Mouse (Mus musculus): ENCODE data around the gene Ctla4.

Ctla4 gene

DNA sequence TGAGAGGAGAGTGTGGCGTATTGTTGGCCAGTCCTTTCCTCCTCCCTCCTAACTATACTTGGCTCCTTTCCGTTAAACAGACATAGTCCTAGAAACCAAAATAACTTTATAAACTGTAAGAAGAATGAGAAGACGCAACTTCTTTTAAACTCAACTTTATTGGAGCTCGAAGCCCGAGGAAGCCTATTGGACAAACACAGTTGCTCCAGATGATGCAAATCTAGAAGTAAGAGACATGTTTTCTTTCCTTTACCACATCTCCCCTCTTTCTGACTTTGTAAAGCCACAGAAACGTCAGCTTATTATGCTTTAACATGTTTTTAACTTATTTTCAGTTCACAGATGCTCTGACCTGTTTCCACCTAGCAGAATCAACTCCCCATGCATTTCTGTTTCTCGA lies at the start of gene Ctla4:
TSS of gene Ctla4 (plus strand) at position 20 of the 400 bp plus-strand sequence.
- DNase-seq (ENCODE audit: extremely low spot score): no peak

DNA sequence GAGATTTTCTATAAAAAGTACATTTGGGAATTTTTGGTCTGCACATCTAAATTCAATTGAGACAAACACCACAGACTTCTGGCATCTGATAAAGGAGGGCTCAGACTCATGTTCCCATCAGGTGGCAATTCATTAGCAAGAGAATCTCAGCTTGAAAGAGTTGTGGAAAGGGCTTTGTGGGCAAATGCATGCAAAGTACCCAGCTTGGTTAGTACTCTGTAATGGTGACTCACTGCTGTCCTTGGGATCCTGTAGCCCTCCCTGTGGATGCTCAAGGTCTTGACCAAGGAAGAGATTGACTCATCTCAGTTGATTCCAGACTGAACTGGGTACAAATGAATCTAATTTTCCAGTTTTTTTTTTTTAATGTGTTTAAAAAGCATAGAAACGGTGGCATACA lies 47.6 kb upstream of the Ctla4 start:
- DNase-seq (ENCODE audit: extremely low spot score): no peak

- DNase-seq (ENCODE audit: extremely low spot score): no peak
Observed at GRCm38 (mm10) chr1:60845318-60846060, 41.3 kb upstream of the Ctla4 start.

GRCm38 (mm10) chr1:60846616-60847275 lies 40.1 kb upstream of the Ctla4 start:
- DNase-seq (ENCODE audit: extremely low spot score): no peak

- DNase-seq (ENCODE audit: extremely low spot score): no peak
Observed at GRCm38 (mm10) chr1:60849112-60849511, 37.7 kb upstream of the Ctla4 start.

DNA sequence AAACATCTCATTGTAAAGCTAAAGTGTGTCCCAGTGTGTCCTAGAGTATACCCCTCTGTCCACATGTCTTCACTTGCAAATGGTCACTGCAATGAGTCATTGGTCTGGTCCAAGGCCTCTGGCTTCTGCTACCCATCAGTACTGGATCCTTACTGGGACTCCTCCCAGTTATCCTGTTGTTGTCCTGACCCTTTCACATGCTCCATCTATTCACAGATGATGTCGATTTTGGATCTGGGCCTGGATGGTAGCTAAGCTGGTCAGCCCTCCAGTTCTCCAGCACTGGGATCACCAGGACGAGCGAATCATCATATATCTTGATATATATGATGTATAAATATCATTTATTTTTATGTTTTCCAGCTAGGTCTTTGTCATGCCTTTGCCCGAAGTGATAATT lies 37.0 kb upstream of the Ctla4 start:
- DNase-seq (ENCODE audit: extremely low spot score): no peak

DNA sequence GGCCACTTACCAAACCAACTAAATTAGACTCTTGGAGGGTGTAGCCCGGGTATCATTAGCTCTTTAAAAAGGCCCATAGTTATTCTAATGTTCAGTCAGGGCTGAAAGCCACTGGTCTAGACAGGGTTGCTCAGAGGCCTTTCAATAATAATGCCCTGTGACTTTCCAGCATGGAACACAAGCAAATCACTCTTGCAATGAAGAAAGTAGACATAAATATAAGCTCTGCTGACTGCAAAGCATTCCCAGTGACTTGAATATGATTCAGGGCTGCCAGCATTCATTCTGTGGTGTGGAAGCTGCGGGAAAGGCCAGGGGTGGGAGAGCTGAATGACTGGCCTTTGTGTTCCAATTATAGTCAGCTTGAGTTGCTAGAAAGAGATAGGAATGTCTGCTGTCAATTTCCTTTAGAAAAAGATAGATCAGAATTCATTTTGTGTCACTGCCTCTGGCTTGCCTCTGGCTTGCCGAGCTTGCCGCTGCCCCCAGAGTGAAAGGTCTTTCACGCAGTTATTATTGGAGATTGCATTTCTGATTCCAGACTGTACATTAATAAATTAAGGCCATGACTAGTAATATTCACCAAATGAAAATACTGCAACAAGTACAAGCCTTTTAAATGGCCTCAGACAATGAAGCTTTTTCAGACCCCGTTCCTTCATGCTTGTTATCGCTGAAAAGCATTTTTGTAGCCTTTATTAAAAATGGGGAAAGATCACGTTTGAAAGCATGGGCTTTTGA lies 35.6 kb upstream of the Ctla4 start:
- DNase-seq (ENCODE audit: extremely low spot score): peak; percentile 45

- DNase-seq (ENCODE audit: extremely low spot score): no peak
Observed at GRCm38 (mm10) chr1:60852075-60852769, 34.6 kb upstream of the Ctla4 start.

- DNase-seq (ENCODE audit: extremely low spot score): no peak
Observed at GRCm38 (mm10) chr1:60852770-60853147, 34.0 kb upstream of the Ctla4 start.

DNA sequence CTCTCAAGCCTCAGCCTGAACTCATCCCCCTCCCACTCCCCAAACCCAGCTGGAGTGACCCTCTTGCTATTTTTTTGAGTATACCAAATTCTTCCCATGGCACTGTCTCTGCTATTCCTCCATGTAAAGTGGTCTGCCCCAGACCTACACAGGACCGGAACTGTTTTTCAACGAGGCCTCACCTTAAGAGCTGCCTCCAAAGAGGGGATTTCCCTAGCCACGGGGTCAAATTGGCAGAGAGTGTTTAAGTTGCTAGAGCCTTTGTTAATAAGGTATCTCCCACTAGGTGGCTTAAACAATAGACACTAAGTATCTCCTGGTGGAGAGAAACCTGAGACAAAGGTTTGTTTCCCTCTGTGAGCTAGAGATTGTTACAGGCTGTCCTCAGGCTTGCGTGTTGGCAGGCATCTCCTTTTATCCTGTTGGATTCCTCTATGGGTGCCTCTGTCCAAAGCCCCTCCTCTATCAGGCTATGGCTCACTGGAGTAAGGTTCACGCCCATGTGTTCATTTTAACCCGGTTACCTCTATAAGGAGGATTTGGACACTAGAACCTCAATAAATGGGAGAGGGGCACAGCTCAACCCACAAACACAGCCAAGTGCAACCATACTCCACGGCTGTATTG lies 33.4 kb upstream of the Ctla4 start:
- DNase-seq (ENCODE audit: extremely low spot score): no peak

GRCm38 (mm10) chr1:60853991-60854390 lies 32.8 kb upstream of the Ctla4 start:
- DNase-seq (ENCODE audit: extremely low spot score): no peak

GRCm38 (mm10) chr1:60857351-60858220 lies 29.2 kb upstream of the Ctla4 start:
- no peak for DNase-seq (ENCODE audit: extremely low spot score)

DNA sequence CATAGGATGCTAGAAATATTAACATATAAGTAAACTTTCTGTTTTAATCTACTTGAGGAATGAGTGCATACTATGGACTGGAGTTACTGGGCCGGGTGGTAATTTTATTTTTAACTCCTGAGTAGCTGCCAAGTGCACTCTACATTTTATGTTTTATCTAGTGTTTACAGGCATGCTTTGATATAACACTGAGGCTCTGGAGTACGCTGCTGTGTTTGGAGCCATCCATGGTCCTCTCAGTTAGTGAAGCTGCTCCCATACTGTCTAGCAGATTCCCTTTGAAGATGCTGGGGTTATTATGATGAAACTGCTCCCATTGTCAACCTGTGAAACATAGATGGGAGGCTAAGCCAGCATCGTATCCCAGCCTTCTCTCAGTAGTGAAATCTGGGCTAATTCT lies 27.6 kb upstream of the Ctla4 start:
- no peak for DNase-seq (ENCODE audit: extremely low spot score)

DNA sequence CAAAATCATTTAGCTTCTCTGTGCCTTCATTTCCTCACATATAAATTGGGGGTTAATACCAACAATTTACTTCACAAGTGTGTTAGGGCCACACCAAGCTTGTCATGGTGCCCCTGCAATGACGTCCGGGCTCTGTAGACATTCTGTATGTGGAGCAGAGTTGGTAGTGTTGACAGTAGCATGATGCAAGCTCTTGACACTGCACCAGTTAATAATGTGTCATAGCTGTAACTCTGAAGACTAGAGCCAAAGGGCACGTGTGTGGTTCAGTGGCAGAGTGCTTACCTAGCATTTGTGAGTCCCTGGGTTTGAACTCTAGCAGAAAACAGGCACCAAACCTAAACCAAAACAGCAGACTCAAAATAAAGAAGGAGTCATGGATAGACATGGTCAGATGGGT lies 27.0 kb upstream of the Ctla4 start:
- no peak for DNase-seq (ENCODE audit: extremely low spot score)

- peak; percentile 69 for DNase-seq (ENCODE audit: extremely low spot score)
Observed at GRCm38 (mm10) chr1:60860357-60860946, 26.3 kb upstream of the Ctla4 start.

GRCm38 (mm10) chr1:60860955-60861354 lies 25.8 kb upstream of the Ctla4 start:
- no peak for DNase-seq (ENCODE audit: extremely low spot score)

DNA sequence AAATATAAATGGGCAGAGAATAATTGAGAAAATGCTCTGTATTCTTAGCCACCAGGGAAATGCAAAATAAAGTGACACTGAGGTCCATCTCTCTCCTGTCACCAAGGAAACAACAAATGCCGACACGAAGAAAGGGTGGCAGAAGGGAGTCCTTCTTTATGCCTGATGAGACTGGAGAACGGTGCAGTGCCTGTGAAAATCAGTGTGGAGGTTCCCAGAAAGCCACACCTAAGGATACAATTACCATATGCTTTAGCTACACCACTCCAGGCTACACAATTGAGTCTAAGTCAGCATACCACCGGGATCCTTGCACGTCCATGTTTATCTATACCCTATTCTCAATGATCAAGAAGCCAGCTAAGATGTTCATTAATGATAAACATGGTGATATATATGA lies 25.4 kb upstream of the Ctla4 start:
- no peak for DNase-seq (ENCODE audit: extremely low spot score)

GRCm38 (mm10) chr1:60862510-60862909 lies 24.3 kb upstream of the Ctla4 start:
- DNase-seq (ENCODE audit: extremely low spot score): no peak

DNA sequence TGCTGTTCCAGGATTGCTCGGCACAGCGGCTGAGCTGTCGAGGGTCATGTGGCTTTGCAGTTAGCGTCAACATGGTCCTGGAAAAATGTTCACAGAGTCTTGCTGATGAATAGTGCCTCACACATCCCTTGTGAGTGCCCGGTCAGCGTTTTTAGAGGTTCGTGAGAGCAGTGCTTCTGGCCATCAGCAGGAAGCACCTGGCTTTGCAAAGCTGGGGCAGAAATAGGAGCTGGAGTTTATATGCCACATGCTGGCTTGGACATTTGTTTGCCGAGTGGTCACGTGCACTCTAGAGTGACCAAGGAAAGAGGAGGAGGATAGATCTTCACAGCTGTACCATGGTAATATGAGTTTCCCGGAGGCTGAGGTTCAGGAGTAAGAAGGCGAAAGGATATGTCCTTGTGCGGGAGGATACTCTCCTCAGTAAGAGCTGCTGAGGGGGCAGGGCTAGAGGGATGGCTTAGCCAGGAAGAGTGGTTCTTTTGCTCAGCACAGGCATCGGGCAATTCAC lies 23.8 kb upstream of the Ctla4 start:
- no peak for DNase-seq (ENCODE audit: extremely low spot score)

GRCm38 (mm10) chr1:60863701-60864100 lies 23.1 kb upstream of the Ctla4 start:
- DNase-seq (ENCODE audit: extremely low spot score): no peak

Measured in embryo, embryonic 9.5 days (tissue).